Mouse (Mus musculus) lung, postnatal 0 days (tissue): ENCODE results near the gene Gpr161.

Experiments
- CTCF ChIP-seq: IDR thresholded peaks from 2 replicates; pipeline ENCODE4 v1.5.1; 2016; ENCODE audit warnings: antibody characterized with exemption, mild to moderate bottlenecking
- EP300 ChIP-seq: IDR thresholded peaks from 2 replicates; pipeline ENCODE4 v1.6.1; 2016; ENCODE audit warnings: antibody characterized with exemption, mild to moderate bottlenecking, control low read depth

- TF ChIP-seq CTCF (no peak), EP300 (no peak)
Measured at GRCm38 (mm10) chr1:165295489-165295888, at the start of gene Gpr161.
